Mouse (Mus musculus): ENCODE measurements at regions not wholly inside any gene's neighbourhood (a gene's known extent, or its start where the extent isn't known, plus 50 kb on each side); places are given as distances from the start of the nearest gene placed in this dataset.

DNA sequence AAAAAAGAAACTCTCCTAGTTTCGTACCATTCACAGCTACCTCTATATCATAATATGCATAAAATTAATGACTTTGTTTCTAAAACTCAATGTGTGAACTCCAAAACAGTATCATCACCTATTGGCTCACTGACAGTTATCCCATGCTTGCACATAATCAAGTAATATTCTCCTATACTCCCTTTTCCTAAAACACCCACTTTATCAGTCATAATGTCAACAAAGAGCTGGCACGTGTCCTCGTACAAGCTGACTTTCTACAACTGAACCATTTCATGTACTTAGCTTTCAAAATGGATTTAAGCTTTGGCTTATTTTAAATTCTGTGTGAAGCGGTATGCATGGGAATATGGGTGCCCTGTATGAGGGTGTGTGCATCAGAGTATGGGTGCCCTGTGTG, 58.0 kb upstream of the Golim4 start:
- DNase-seq (ENCODE audit: extremely low spot score) = no peak

DNA sequence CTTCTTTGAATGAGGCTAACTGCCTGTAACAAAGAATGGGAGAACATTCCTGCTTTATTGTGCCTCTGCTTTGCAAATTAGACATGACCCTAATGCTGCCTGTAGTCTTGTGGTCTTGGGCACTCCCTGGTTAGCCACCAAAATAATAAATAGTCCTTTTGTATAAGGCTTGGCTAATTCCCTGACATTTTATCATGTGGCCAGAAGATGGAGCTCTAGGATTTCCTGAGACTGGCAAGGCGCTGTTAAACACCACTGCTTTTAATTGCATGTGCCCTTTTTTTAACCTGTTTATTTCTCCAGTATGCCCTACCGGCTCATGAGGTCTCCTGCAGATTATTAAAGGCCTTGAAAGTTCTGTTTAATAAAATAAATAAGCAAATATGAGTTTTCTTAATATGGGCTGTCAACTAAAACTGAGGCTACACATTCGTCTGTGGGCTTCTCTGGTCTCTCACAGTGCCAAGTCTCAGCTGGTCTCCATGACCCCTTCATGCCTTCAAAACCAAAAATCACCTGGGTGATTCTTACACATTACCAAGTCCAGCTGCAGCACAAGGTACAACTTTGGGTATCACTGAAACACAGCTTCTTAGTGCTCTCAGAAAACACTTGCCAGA, 51.9 kb upstream of the Golim4 start:
- DNase-seq (ENCODE audit: extremely low spot score) = peak; percentile 39
